Mouse (Mus musculus) midbrain, embryonic 11.5 days (tissue): ENCODE measurements around the gene Slf2. TPM values are rescaled to one million over a fixed set of nuclear protein-coding genes. Genes with fewer than 3 reads are reported as not detected.

Source experiments
- ATAC-seq: fragments of 200-750 bp; cut with Nextera tagmentation; 2 replicates; pipeline ENCODE4 v1.8.0; 2017; ENCODE audit warnings: moderate TSS enrichment, moderate library complexity; ENCODE audit not compliant: low FRiP score
- DNase-seq: peaks from one replicate; pipeline ENCODE4 v3.0.0; 2015; ENCODE audit warnings: low spot score; ENCODE audit errors: missing footprints
- H3K27ac ChIP-seq: fragments of 300-500 bp; sonication (generic); 2 replicates; pipeline ENCODE4 v1.5.1; 2014; ENCODE audit warnings: low read depth, low read length
- H3K27me3 ChIP-seq: fragments of 300-500 bp; sonication (generic); 2 replicates; pipeline ENCODE4 v1.6.1; 2014; ENCODE audit warnings: mild to moderate bottlenecking, low read length, moderate library complexity, mixed read lengths; ENCODE audit not compliant: control insufficient read depth, insufficient read depth
- H3K36me3 ChIP-seq: fragments of 300-500 bp; sonication (generic); 2 replicates; pipeline ENCODE4 v1.6.1; 2014; ENCODE audit warnings: mild to moderate bottlenecking, low read length, moderate library complexity, mixed read lengths; ENCODE audit not compliant: control insufficient read depth, insufficient read depth
- H3K4me1 ChIP-seq: fragments of 300-500 bp; sonication (generic); 2 replicates; pipeline ENCODE4 v1.6.1; 2014; ENCODE audit warnings: low read length; ENCODE audit not compliant: control insufficient read depth, insufficient read depth
- H3K4me2 ChIP-seq: fragments of 300-500 bp; sonication (generic); 2 replicates; pipeline ENCODE4 v1.6.1; 2014; ENCODE audit warnings: mild to moderate bottlenecking, moderate library complexity
- H3K4me3 ChIP-seq: fragments of 300-500 bp; sonication (generic); 2 replicates; pipeline ENCODE4 v1.5.1; 2014; ENCODE audit warnings: low read depth, low read length
- H3K9ac ChIP-seq: fragments of 300-500 bp; sonication (generic); 2 replicates; pipeline ENCODE4 v1.6.1; 2014; ENCODE audit warnings: low read length
- H3K9me3 ChIP-seq: fragments of 300-500 bp; sonication (generic); 2 replicates; pipeline ENCODE4 v1.6.1; 2016; ENCODE audit warnings: low read length; ENCODE audit not compliant: control insufficient read depth
- WGBS: fragments of 180-500 bp; shearing (Covaris S2); extraction: QIAGEN DNeasy Blood & Tissue Kit; methylation state at CpG from one replicate; pipeline ENCODE4 v1.1.7; 2014; 5-methylcytosine and 5-hydroxymethylcytosine counted together
- polyA plus RNA-seq: library from polyadenylated mRNA; unstranded; fragments of >200 nt; fragmentation: Nextera tagmentation; extraction: Ambion mirVana; gene quantifications from 2 replicates; pipeline ENCODE4 v1.2.1, GENCODE M21; 2014

Slf2 gene
- polyA plus RNA-seq, 1 experiment from 2014 or later, result 38.7 TPM

GRCm38 (mm10) chr19:44992246-44992645, 61.3 kb downstream of the Slf2 start:
- DNase-seq (no peak), ATAC-seq (no peak)
- WGBS, result 53% methylated on average over 7 of the region's 7 CpGs
- Histone ChIP-seq H3K27ac (no peak overlapping the region), H3K4me1 (peaks cover 7% of the 10 kb centered on the region), H3K9ac (no peak overlapping the region), H3K4me2 (no peak overlapping the region), H3K36me3 (no peaks in the 10 kb centered on the region), H3K27me3 (no peaks in the 10 kb centered on the region), H3K4me3 (no peak overlapping the region), H3K9me3 (no peaks in the 10 kb centered on the region)

GRCm38 (mm10) chr19:44992712-44993111, 61.8 kb downstream of the Slf2 start:
- 70% methylated on average over 7 of the region's 7 CpGs for WGBS
- Histone ChIP-seq H3K27me3 (no peaks in the 10 kb centered on the region), H3K4me3 (no peak overlapping the region), H3K4me1 (peaks cover 7% of the 10 kb centered on the region), H3K36me3 (no peaks in the 10 kb centered on the region), H3K9me3 (no peaks in the 10 kb centered on the region), H3K9ac (no peak overlapping the region), H3K27ac (no peak overlapping the region), H3K4me2 (no peak overlapping the region)
- no peak for ATAC-seq
- DNase-seq, result no peak

GRCm38 (mm10) chr19:44997786-44998185, 66.8 kb downstream of the Slf2 start:
- no peak for DNase-seq
- peaks cover 5% of the 10 kb centered on the region for H3K36me3 ChIP-seq
- no peak overlapping the region for H3K4me2 ChIP-seq
- no peak overlapping the region for H3K4me3 ChIP-seq
- H3K27ac ChIP-seq, result no peak overlapping the region
- H3K27me3 ChIP-seq, result no peaks in the 10 kb centered on the region
- H3K9me3 ChIP-seq, result no peaks in the 10 kb centered on the region
- ATAC-seq, result no peak
- no peaks in the 10 kb centered on the region for H3K4me1 ChIP-seq
- H3K9ac ChIP-seq, result no peak overlapping the region
- WGBS, result 85% methylated on average over 11 of the region's 11 CpGs

- no peaks in the 10 kb centered on the region for H3K9me3 ChIP-seq
- DNase-seq (no peak), ATAC-seq (no peak)
- no peak overlapping the region for H3K9ac ChIP-seq
- no peak overlapping the region for H3K27ac ChIP-seq
- no peaks in the 10 kb centered on the region for H3K27me3 ChIP-seq
- peaks cover 7% of the 10 kb centered on the region for H3K36me3 ChIP-seq
- no peak overlapping the region for H3K4me3 ChIP-seq
- H3K4me2 ChIP-seq, result no peak overlapping the region
- 92% methylated on average over 8 of the region's 8 CpGs for WGBS
- no peaks in the 10 kb centered on the region for H3K4me1 ChIP-seq
Measured at GRCm38 (mm10) chr19:44999647-45000046, 68.7 kb downstream of the Slf2 start.

GRCm38 (mm10) chr19:45002301-45002700, 71.3 kb downstream of the Slf2 start:
- Histone ChIP-seq H3K4me3 (no peak overlapping the region), H3K4me2 (no peak overlapping the region), H3K27me3 (no peaks in the 10 kb centered on the region), H3K9me3 (no peaks in the 10 kb centered on the region), H3K4me1 (peaks cover 13% of the 10 kb centered on the region; the same call in 1 of the 2 replicates), H3K36me3 (peaks cover 7% of the 10 kb centered on the region), H3K27ac (no peak overlapping the region), H3K9ac (no peak overlapping the region)
- 66% methylated on average over 3 of the region's 3 CpGs for WGBS
- no peak for DNase-seq
- ATAC-seq, result no peak

GRCm38 (mm10) chr19:45003740-45004516, 73.0 kb downstream of the Slf2 start:
- peaks cover 14% of the 10 kb centered on the region; the same call in 1 of the 2 replicates for H3K4me1 ChIP-seq
- 86% methylated on average over 7 of the region's 7 CpGs for WGBS
- H3K4me2 ChIP-seq, result no peak overlapping the region
- no peak overlapping the region for H3K9ac ChIP-seq
- peaks cover 7% of the 10 kb centered on the region; the same call in 1 of the 2 replicates for H3K36me3 ChIP-seq
- no peak overlapping the region for H3K4me3 ChIP-seq
- DNase-seq (no peak), ATAC-seq (no peak)
- H3K9me3 ChIP-seq, result no peaks in the 10 kb centered on the region
- H3K27me3 ChIP-seq, result no peaks in the 10 kb centered on the region
- no peak overlapping the region for H3K27ac ChIP-seq

- Histone ChIP-seq H3K36me3 (peaks cover 13% of the 10 kb centered on the region), H3K9ac (peak within 1 kb of the TSS; percentile 71), H3K27ac (0 out of 2 replicates have a peak within 1 kb of the TSS, but pooled peaks have one; percentile 25), H3K27me3 (no peaks in the 10 kb centered on the region), H3K4me2 (peak within 1 kb of the TSS; percentile 75), H3K9me3 (no peaks in the 10 kb centered on the region), H3K4me3 (peak within 1 kb of the TSS; percentile 70), H3K4me1 (peaks cover 14% of the 10 kb centered on the region; the same call in 1 of the 2 replicates)
- DNase-seq, result peak; percentile 88
- WGBS, result 10% methylated on average over 16 of the region's 16 CpGs
- no peak for ATAC-seq
Measured at GRCm38 (mm10) chr19:45005444-45005843, 74.5 kb downstream of the Slf2 start, which contains the start of gene Twnk. Gene Twnk, plus strand, starts transcription at chr19:45005663.

GRCm38 (mm10) chr19:45005957-45006712, 75.2 kb downstream of the Slf2 start, which contains the start of gene Mrpl43:
Gene Mrpl43, minus strand, starts transcription at chr19:45006442.
- Histone ChIP-seq H3K36me3 (peaks cover 11% of the 10 kb centered on the region), H3K9ac (peak within 1 kb of the TSS; percentile 71), H3K4me1 (peaks cover 14% of the 10 kb centered on the region; the same call in 1 of the 2 replicates)

GRCm38 (mm10) chr19:45007021-45007420, 76.1 kb downstream of the Slf2 start:
- no peaks in the 10 kb centered on the region for H3K27me3 ChIP-seq
- peak overlapping the region; percentile 71 for H3K9ac ChIP-seq
- DNase-seq (no peak), ATAC-seq (no peak)
- H3K4me1 ChIP-seq, result peaks cover 14% of the 10 kb centered on the region; the same call in 1 of the 2 replicates
- WGBS, result 52% methylated on average over 17 of the region's 17 CpGs
- peak overlapping the region; percentile 70 for H3K4me3 ChIP-seq
- H3K36me3 ChIP-seq, result peaks cover 9% of the 10 kb centered on the region
- H3K9me3 ChIP-seq, result no peaks in the 10 kb centered on the region
- no peak overlapping the region for H3K27ac ChIP-seq
- peak overlapping the region; percentile 75 for H3K4me2 ChIP-seq

More at GRCm38 (mm10) chr19:45005957-45006712, 75.2 kb downstream of the Slf2 start, which contains the start of gene Mrpl43:
- no peaks in the 10 kb centered on the region for H3K27me3 ChIP-seq
- 0 out of 2 replicates have a peak within 1 kb of the TSS, but pooled peaks have one; percentile 25 for H3K27ac ChIP-seq
- peak within 1 kb of the TSS; percentile 75 for H3K4me2 ChIP-seq
- H3K4me3 ChIP-seq, result peak within 1 kb of the TSS; percentile 70
- ATAC-seq (peak; percentile 94), DNase-seq (peak; percentile 100)
- no peaks in the 10 kb centered on the region for H3K9me3 ChIP-seq
- under 1% methylated on average over 82 of the region's 82 CpGs for WGBS
